Mouse (Mus musculus) kidney, embryonic 16.5 days (tissue): Measurements from ENCODE around the gene Pecam1. TPM values are rescaled to one million over a fixed set of nuclear protein-coding genes. Genes with fewer than 3 reads are reported as not detected.

Experiments used
- ATAC-seq: fragments of 200-750 bp; cut with Nextera tagmentation; 2 replicates; pipeline ENCODE4 v1.8.0; 2017; ENCODE audit warnings: moderate TSS enrichment; ENCODE audit not compliant: low FRiP score, low TSS enrichment
- H3K27ac ChIP-seq: fragments of 300-500 bp; sonication (generic); 2 replicates; pipeline ENCODE4 v1.5.1; 2014; ENCODE audit warnings: low read length
- H3K27me3 ChIP-seq: fragments of 300-500 bp; sonication (generic); 2 replicates; pipeline ENCODE4 v1.6.1; 2014; ENCODE audit warnings: low read length, control low read depth, mixed read lengths; ENCODE audit not compliant: insufficient read depth
- H3K36me3 ChIP-seq: fragments of 300-500 bp; sonication (generic); 2 replicates; pipeline ENCODE4 v1.6.1; 2014; ENCODE audit warnings: low read length, control low read depth, mixed read lengths; ENCODE audit not compliant: insufficient read depth
- H3K4me1 ChIP-seq: fragments of 300-500 bp; sonication (generic); 2 replicates; pipeline ENCODE4 v1.6.1; 2014; ENCODE audit warnings: low read length, control low read depth, mixed read lengths; ENCODE audit not compliant: insufficient read depth
- H3K4me2 ChIP-seq: fragments of 300-500 bp; sonication (generic); replicated peaks from 2 replicates; pipeline ENCODE4 v1.6.1; 2014; ENCODE audit warnings: low read depth, low read length
- H3K4me3 ChIP-seq: fragments of 300-500 bp; sonication (generic); 2 replicates; pipeline ENCODE4 v1.5.1; 2014; ENCODE audit warnings: mild to moderate bottlenecking, low read length
- H3K9ac ChIP-seq: fragments of 300-500 bp; sonication (generic); replicated peaks from 2 replicates; pipeline ENCODE4 v1.6.1; 2014; ENCODE audit warnings: low read length
- H3K9me3 ChIP-seq: fragments of 300-500 bp; sonication (generic); 2 replicates; pipeline ENCODE4 v1.6.1; 2016; ENCODE audit warnings: low read length, control low read depth
- WGBS: fragments of 180-500 bp; shearing (Covaris S2); extraction: QIAGEN DNeasy Blood & Tissue Kit; methylation state at CpG from one replicate; pipeline ENCODE4 v1.1.7; 2014; 5-methylcytosine and 5-hydroxymethylcytosine counted together
- polyA plus RNA-seq: library from polyadenylated mRNA; unstranded; fragments of >200 nt; fragmentation: Nextera tagmentation; extraction: Ambion mirVana; gene quantifications from 2 replicates; pipeline ENCODE4 v1.2.1, GENCODE M21; 2015

Gene Pecam1
- polyA plus RNA-seq, 1 experiment from 2014 or later: 74.9 TPM

DNA sequence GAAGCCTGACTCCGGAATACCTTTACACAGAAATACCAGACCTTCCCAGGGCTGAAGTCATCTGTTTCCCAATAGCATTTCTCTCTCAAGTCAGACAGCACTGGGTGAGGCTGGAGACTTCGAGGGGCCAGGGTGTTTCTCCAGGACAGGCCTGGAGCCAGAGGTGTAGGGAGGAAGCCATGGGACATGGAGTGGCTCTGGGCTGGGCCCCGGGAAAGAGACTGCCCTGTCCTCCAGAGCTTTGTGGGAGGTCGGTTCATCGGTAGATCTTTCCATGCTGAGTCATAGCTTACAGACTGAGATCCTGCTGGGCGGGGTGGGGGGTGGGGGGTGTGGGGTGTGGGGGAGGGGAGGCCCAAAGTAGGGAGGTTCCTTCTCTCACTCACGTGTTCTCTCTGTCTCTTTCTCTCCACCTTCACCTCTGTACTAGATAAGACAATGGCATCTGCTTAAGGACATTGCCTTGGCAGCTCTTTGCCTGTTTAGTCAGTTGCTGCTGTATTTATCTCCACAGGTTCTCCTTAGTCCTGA, 27.5 kb downstream of the Pecam1 start:
- no peak overlapping the region for H3K4me2 ChIP-seq
- H3K4me1 ChIP-seq: peaks cover 3% of the 10 kb centered on the region; the same call in 1 of the 2 replicates
- no peak for ATAC-seq
- H3K27me3 ChIP-seq: no peaks in the 10 kb centered on the region
- no peak overlapping the region for H3K9ac ChIP-seq
- H3K4me3 ChIP-seq: no peak overlapping the region
- 14% methylated on average over 7 of the region's 7 CpGs for WGBS
- no peaks in the 10 kb centered on the region for H3K36me3 ChIP-seq
- no peak overlapping the region for H3K27ac ChIP-seq
- no peaks in the 10 kb centered on the region for H3K9me3 ChIP-seq

DNA sequence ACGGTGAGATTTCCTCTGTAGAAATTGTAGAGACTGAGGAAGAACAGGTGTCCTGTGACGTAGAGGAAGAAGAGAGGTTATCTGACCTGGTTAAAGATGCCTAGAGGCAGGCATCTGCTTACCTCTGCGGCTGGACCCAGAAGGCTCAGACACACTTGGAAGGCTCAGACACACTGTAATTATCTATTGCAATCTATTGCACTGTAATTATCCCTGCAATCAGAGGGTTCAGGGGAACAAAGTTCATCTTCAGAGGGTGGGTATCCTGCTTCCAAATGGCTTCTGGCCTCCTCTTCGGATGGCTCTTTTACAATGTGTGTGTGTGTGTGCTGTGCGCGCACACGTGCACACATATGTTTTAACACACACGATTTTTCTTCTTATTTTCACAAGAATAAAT, 30.0 kb downstream of the Pecam1 start:
- H3K4me3 ChIP-seq: no peak overlapping the region
- peaks cover 3% of the 10 kb centered on the region; the same call in 1 of the 2 replicates for H3K4me1 ChIP-seq
- H3K27ac ChIP-seq: no peak overlapping the region
- no peaks in the 10 kb centered on the region for H3K36me3 ChIP-seq
- H3K27me3 ChIP-seq: no peaks in the 10 kb centered on the region
- ATAC-seq: no peak
- no peak overlapping the region for H3K9ac ChIP-seq
- no peak overlapping the region for H3K4me2 ChIP-seq
- 87% methylated on average over 8 of the region's 8 CpGs for WGBS
- H3K9me3 ChIP-seq: no peaks in the 10 kb centered on the region

DNA sequence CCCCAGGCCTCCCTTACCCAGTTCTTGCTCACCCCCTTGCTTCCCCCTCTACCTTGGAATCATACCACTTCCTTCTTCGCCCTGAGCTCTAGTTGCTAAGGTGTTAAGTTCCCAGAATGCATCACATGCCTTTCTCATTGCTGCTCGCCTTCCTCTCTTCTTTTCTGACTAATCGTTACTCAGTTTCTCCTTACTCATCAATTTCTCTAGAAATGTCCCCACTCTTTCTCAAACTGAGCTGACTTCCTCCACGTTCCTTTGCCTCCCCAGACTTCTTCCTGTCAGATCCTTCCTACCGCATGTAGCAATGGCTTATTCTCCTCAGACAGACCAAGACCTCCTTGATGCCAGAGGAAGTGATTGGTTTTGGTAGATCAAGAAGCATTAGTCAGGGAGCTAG, 33.9 kb downstream of the Pecam1 start:
- ATAC-seq: no peak
- Histone ChIP-seq H3K27ac (no peak overlapping the region), H3K4me1 (no peaks in the 10 kb centered on the region; the same call in 1 of the 2 replicates), H3K4me2 (no peak overlapping the region), H3K9me3 (no peaks in the 10 kb centered on the region), H3K36me3 (no peaks in the 10 kb centered on the region), H3K4me3 (no peak overlapping the region), H3K9ac (no peak overlapping the region), H3K27me3 (no peaks in the 10 kb centered on the region)
- WGBS: 56% methylated on average over 5 of the region's 5 CpGs

DNA sequence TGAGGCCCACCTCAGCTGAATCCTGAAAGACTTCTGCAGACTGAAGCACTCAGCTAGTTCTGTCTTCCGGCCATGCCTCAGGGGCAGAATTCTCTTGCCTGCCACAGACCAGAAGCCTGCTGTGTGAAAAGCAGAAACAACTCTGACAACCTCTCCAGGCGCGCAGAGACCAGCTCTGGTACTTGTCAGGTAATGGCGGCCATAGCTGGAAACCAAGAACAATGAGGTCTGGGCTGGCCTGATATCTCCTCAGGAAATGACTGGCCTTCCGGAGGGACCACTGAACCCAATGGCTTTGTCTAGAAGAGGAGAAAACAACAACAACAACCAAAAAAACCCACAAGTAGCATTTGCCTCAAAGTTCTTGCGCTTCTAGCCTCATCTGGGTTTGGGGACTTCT, 35.4 kb downstream of the Pecam1 start:
- Histone ChIP-seq H3K4me3 (peak overlapping the region; percentile 44), H3K36me3 (no peaks in the 10 kb centered on the region), H3K9ac (peak overlapping the region; percentile 48), H3K4me2 (no peak overlapping the region), H3K27me3 (no peaks in the 10 kb centered on the region), H3K4me1 (peaks cover 4% of the 10 kb centered on the region; the same call in 1 of the 2 replicates), H3K9me3 (no peaks in the 10 kb centered on the region), H3K27ac (peak overlapping the region; percentile 44)
- 87% methylated on average over 6 of the region's 6 CpGs for WGBS
- no peak for ATAC-seq

DNA sequence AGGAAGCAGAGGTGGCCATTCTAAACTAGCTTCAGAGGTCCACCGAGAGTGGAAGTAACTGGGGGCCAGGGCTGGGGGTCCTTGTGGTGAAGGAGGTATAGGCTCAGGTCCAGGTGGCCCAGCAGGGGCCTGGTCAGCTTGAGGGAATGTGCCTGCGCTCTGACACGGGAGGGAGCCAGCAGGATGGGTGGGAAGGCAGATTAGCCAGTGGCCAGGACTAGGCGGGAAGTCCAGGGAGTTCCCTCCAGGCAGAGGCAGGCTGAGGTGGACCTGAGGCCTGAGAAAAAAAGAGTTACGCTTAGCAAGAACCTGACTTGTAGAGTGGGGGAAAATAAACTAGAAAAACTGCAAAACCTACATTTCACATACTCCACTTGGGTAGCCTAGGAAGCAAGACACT, 39.6 kb downstream of the Pecam1 start:
- Histone ChIP-seq H3K36me3 (no peaks in the 10 kb centered on the region), H3K27ac (peak overlapping the region; percentile 1; the same call in 1 of the 2 replicates), H3K9me3 (no peaks in the 10 kb centered on the region), H3K9ac (no peak overlapping the region), H3K27me3 (no peaks in the 10 kb centered on the region), H3K4me2 (peak overlapping the region; percentile 23; the same call in 1 of the 2 replicates), H3K4me3 (no peak overlapping the region), H3K4me1 (peaks cover 13% of the 10 kb centered on the region)
- WGBS: 69% methylated on average over 5 of the region's 5 CpGs
- ATAC-seq: no peak

DNA sequence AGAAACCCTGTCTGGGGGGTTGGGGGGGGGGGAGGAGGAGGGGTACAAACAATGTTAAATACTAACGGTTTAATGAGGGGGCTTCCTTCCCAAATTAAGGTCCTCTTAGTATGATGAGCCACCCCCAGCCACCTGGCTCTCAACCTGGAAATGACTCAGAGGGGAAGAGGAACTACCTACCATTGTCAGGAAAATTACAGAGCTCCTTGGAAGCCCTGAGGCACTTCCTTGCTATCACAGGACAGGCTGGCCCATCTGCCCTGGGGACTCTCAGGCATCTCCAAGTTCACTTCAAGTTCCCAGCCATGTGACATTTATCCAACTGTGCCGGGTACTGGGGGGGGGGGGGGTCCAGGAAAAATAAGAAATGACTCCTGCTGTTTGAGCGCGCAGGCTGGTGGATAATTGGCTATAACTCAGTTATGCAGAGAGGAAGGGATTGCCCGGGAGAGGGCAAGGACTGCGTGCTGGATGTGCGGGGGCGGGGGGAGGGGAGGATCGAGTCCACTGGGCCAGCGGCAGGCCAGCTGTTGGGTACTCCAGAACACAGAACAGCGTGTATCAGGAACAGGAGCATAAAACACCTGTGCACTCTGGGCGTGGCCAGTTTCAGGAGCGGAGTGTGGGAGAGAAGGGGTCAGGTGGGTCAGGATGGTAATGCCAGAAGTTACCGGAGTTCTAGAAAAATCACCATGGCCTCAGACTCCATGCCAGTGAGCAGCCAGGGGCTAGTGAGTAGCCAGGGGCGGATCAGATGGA, 41.0 kb downstream of the Pecam1 start:
- Histone ChIP-seq H3K27me3 (no peaks in the 10 kb centered on the region), H3K9ac (no peak overlapping the region; the same call in 1 of the 2 replicates), H3K4me1 (peaks cover 13% of the 10 kb centered on the region), H3K27ac (no peak overlapping the region), H3K4me2 (peak overlapping the region; percentile 48), H3K9me3 (no peaks in the 10 kb centered on the region), H3K36me3 (no peaks in the 10 kb centered on the region), H3K4me3 (peak overlapping the region; percentile 26)
- WGBS: 13% methylated on average over 15 of the region's 15 CpGs
- ATAC-seq: peak; percentile 67

DNA sequence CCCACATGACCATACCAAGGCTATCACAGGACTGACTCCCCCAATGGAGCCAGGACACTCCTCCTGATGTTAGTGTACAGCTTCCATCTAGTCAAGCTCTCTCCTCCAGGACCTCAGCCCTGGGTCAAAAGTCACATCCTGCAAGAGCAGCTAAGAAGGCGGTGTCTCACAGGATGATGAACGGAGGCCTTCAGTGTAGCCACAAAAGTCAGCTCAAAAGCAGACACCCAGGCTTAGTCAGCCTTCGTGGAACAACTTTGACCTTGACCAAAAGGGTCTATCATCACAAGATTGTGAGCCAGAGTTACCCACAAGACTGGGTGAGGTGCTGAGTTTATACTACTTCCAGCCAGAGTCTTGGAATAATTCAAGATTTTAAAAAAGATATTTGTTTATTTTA, 42.6 kb downstream of the Pecam1 start:
- 37% methylated on average over 3 of the region's 3 CpGs for WGBS
- no peak for ATAC-seq
- peaks cover 13% of the 10 kb centered on the region for H3K4me1 ChIP-seq
- no peak overlapping the region for H3K27ac ChIP-seq
- no peaks in the 10 kb centered on the region for H3K36me3 ChIP-seq
- no peaks in the 10 kb centered on the region for H3K27me3 ChIP-seq
- H3K4me3 ChIP-seq: no peak overlapping the region
- H3K9me3 ChIP-seq: no peaks in the 10 kb centered on the region
- no peak overlapping the region for H3K9ac ChIP-seq
- no peak overlapping the region for H3K4me2 ChIP-seq

DNA sequence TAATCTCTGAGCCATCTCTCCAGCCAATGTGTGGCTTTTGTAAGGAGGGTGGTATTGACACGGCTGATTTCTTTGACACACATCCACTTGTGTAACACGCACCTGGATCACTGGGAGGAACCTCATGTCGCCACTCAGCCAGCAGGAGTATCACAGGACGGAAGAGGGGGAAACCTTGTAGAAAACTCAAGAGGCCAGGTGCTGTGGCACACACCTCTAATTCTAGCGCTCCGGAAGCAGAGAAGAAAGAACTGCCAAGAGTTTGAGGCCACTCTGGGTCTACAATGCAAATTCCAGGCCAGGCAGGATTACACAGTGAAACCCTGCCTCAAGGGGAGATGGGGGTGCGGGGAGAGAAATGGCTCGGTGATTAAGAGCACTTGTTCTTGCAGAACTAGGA, 43.3 kb downstream of the Pecam1 start:
- no peak for ATAC-seq
- Histone ChIP-seq H3K9ac (no peak overlapping the region), H3K9me3 (no peaks in the 10 kb centered on the region), H3K36me3 (no peaks in the 10 kb centered on the region), H3K27me3 (no peaks in the 10 kb centered on the region), H3K4me2 (no peak overlapping the region), H3K27ac (no peak overlapping the region), H3K4me3 (no peak overlapping the region), H3K4me1 (peaks cover 13% of the 10 kb centered on the region)
- 69% methylated on average over 8 of the region's 8 CpGs for WGBS

DNA sequence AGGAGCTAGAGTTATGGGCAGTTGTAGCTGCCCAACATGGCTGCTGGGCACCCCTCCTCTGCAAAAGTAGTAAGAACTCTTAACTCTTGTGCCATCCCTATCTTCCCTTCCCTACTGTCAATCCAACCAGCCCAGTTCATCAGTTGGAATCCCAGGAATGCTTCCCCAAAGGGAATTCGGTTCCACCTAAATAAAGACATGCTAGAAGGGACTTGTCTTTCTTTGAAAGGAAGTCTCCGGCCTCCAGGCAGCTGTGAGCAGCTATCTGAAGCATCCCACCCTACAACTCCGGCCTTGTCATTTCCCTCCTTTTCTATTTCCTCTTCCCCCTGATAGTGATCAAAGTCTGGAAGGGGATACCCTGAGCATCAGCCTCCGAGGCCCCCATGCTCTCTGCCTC, 44.2 kb downstream of the Pecam1 start:
- peaks cover 13% of the 10 kb centered on the region for H3K4me1 ChIP-seq
- no peak overlapping the region for H3K4me3 ChIP-seq
- no peak overlapping the region for H3K9ac ChIP-seq
- no peak overlapping the region for H3K27ac ChIP-seq
- ATAC-seq: no peak
- 45% methylated on average over 4 of the region's 4 CpGs for WGBS
- no peaks in the 10 kb centered on the region for H3K36me3 ChIP-seq
- no peaks in the 10 kb centered on the region for H3K9me3 ChIP-seq
- no peaks in the 10 kb centered on the region for H3K27me3 ChIP-seq
- H3K4me2 ChIP-seq: no peak overlapping the region

DNA sequence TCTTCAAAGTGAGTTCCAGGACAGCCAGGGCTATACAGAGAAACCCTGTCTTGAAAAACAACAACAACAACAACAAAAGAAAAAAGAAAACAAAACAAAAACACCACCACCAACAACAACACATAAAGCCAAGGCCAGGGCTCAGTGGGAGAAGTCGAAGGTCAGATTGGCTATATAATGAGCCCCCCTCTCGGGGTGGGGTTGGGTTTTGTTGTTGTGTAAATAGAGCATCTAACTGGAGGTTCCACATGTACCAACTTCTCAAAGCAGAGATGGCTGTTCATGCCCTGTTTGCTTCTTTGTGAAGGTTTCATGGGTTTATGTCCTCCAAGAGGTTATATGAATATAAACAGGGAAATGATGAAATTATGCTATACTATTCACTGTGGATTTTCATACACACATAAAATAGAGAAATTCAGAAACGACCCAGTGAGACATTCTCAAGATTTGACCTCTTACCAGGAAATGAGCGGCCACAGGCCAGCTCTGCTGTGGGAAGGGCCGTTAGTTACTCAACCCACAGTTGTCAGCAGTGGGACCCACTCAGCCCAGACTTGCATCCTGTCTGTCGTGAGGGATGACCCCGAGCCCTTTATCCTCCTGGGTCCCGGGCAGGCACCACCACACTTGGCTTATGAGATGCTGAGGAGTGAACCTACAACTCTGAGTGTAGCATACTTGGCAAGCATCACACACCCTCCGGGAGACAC, 45.9 kb downstream of the Pecam1 start:
- H3K4me2 ChIP-seq: no peak overlapping the region
- no peak overlapping the region for H3K27ac ChIP-seq
- H3K36me3 ChIP-seq: no peaks in the 10 kb centered on the region
- WGBS: 58% methylated on average over 9 of the region's 9 CpGs
- ATAC-seq: no peak
- peaks cover 5% of the 10 kb centered on the region for H3K4me1 ChIP-seq
- H3K27me3 ChIP-seq: no peaks in the 10 kb centered on the region
- no peak overlapping the region for H3K9ac ChIP-seq
- no peak overlapping the region for H3K4me3 ChIP-seq
- no peaks in the 10 kb centered on the region for H3K9me3 ChIP-seq
